Mouse (Mus musculus) gastrocnemius, postnatal 36 days (tissue): ENCODE data around the gene Tbck. TPM values are rescaled to one million over a fixed set of nuclear protein-coding genes. Genes with fewer than 3 reads are reported as not detected.

Experiments used
- DNase-seq, 2 experiments: peaks; one replicate each; pipeline ENCODE4 v3.0.0; 2022
- intact Hi-C: fragments of 180-260 bp; cut with DNase I; formaldehyde crosslinking; loops from one replicate; pipeline ENCODE4 v1.15.1; 2025
- long read RNA-seq, 2 experiments: library from polyadenylated mRNA; stranded (forward); transcript quantifications; one replicate each; pipeline ENCODE4 v2.0.0; 2021
- total RNA-seq, 2 experiments: library from RNA; stranded (reverse); gene quantifications; 2 replicates each; pipeline ENCODE4 v1.2.3; 2021

Tbck gene
- 1 to 10 TPM; 7.6 TPM for total RNA-seq
- long read RNA-seq, experiment 1, full-length matches to known transcripts: 1 of 5 reads
- long read RNA-seq, experiment 1, partial matches to known transcripts: 3 of 5 reads
- long read RNA-seq, experiment 1, other reads (novel, unspliced or antisense): 1 of 5 reads
- long read RNA-seq, experiment 2, full-length matches to known transcripts: 1 of 5 reads
- long read RNA-seq, experiment 2, partial matches to known transcripts: 2 of 5 reads
- long read RNA-seq, experiment 2, other reads (novel, unspliced or antisense): 2 of 5 reads

- intact Hi-C loops: no loop called here
- DNase-seq: peak; percentile 89 to 93
Measured at GRCm38 (mm10) chr3:132683447-132684230, at the start of gene Tbck. Gene Tbck (plus strand): TSS chr3:132684144.

GRCm38 (mm10) chr3:132637080-132637479 is 46.9 kb upstream of the Tbck start:
- intact Hi-C loops: no loop called here
- DNase-seq: no peak

- intact Hi-C loops: no loop called here
- DNase-seq: no peak
Measured at GRCm38 (mm10) chr3:132644071-132644470, 39.9 kb upstream of the Tbck start.

GRCm38 (mm10) chr3:132646814-132647213 is 37.1 kb upstream of the Tbck start:
- no peak for DNase-seq
- intact Hi-C loops: no loop called here

GRCm38 (mm10) chr3:132649368-132649767 is 34.6 kb upstream of the Tbck start:
- intact Hi-C loops: no loop called here
- no peak for DNase-seq

- intact Hi-C loops: no loop called here
- DNase-seq: no peak
Measured at GRCm38 (mm10) chr3:132650191-132650590, 33.8 kb upstream of the Tbck start.

GRCm38 (mm10) chr3:132651776-132652175 is 32.2 kb upstream of the Tbck start:
- peak in 1 of 2 experiments; percentile 25 for DNase-seq
- intact Hi-C loops: no loop called here

- intact Hi-C loops: no loop called here
- no peak for DNase-seq
Measured at GRCm38 (mm10) chr3:132653959-132654358, 30.0 kb upstream of the Tbck start.

GRCm38 (mm10) chr3:132655955-132656354 is 28.0 kb upstream of the Tbck start:
- intact Hi-C loops: no loop called here
- no peak for DNase-seq

GRCm38 (mm10) chr3:132677494-132677893 is 6.5 kb upstream of the Tbck start:
- intact Hi-C loops: no loop called here
- no peak for DNase-seq

- intact Hi-C loops: no loop called here
- no peak for DNase-seq
Measured at GRCm38 (mm10) chr3:132684231-132684928, 436 bp downstream of the Tbck start, which contains the start of gene Aimp1. Gene Aimp1 (minus strand): TSS chr3:132684370.

GRCm38 (mm10) chr3:132701368-132701767 is 17.4 kb downstream of the Tbck start:
- DNase-seq: no peak
- intact Hi-C loops: loop anchor here (5.0 to 10.0 kb wide), 2 partner anchors 194 to 727 kb away; no protein-coding TSS in a partner anchor

GRCm38 (mm10) chr3:132704216-132704615 is 20.3 kb downstream of the Tbck start:
- DNase-seq: no peak
- intact Hi-C loops: loop anchor here (5.0 to 10.0 kb wide), 2 partner anchors 197 to 729 kb away; no protein-coding TSS in a partner anchor

- DNase-seq: no peak
- intact Hi-C loops: loop anchor here (10.0 kb wide), 1 partner anchor 732 kb away; no protein-coding TSS in a partner anchor
Measured at GRCm38 (mm10) chr3:132706977-132707376, 23.0 kb downstream of the Tbck start.

GRCm38 (mm10) chr3:132713913-132714312 is 30.0 kb downstream of the Tbck start:
- intact Hi-C loops: no loop called here
- DNase-seq: no peak

GRCm38 (mm10) chr3:132717316-132717715 is 33.4 kb downstream of the Tbck start:
- intact Hi-C loops: no loop called here
- no peak for DNase-seq

GRCm38 (mm10) chr3:132724326-132724725 is 40.4 kb downstream of the Tbck start:
- DNase-seq: no peak
- intact Hi-C loops: no loop called here

GRCm38 (mm10) chr3:132744287-132745146 is 60.6 kb downstream of the Tbck start:
- intact Hi-C loops: loop anchor here (5.0 kb wide), 1 partner anchor 348 kb away; the partner anchor contains the start of genes Gstcd and Ints12
- no peak for DNase-seq

GRCm38 (mm10) chr3:132747036-132747435 is 63.1 kb downstream of the Tbck start:
- DNase-seq: peak in 1 of 2 experiments; percentile 7
- intact Hi-C loops: loop anchor here (2.0 to 5.0 kb wide), 2 partner anchors 345 to 526 kb away; partner anchors contain the start of genes Gstcd and Ints12

- DNase-seq: no peak
- intact Hi-C loops: loop anchor here (2.0 to 5.0 kb wide), 2 partner anchors 345 to 525 kb away; partner anchors contain the start of genes Gstcd and Ints12
Measured at GRCm38 (mm10) chr3:132747766-132748165, 63.8 kb downstream of the Tbck start.
